Mouse (Mus musculus): ENCODE results near the gene Tet2. TPM values are rescaled to one million over a fixed set of nuclear protein-coding genes. Genes with fewer than 3 reads are reported as not detected.

Gene Tet2
- 1.5 and 4.3 TPM in 2 replicates for polyA plus RNA-seq (2012; rRNA removed)

DNA sequence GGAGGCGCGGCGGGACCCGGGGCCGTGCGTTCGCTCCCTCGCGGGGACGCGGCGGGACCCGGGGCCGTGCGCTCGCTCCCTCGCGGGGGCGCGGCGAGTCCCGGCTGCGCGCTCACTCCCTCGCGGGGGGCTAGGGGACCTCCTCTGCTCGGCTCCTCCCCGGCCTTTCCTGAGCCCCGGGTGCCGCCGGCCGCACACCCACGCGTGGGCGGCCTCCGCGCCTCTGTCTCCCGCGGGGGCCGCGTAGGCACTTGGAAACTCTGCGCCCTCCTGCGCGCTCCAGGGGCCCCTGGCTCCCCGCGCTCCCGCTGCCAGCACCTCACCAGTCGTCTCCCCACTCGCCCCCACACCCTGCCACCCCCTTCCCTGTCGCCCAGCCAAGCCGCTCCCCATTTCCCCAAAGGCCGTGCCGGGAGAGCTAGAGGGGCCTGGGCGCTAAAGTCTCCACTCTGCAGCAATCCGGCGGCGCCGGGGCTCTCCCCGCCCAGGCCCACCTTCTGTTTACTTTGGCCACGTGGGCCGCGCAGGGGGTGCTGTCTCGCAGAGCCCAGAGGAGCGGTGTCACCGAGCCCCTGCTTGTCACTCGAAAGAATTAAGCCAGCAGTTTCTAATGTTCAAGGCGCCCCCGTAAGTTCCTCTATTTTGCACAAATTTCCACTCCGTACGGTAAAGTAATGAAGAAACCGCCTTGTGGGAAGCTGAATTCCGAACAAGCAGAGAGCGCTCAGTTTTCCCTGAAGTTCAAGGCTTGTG lies at the start of gene Tet2:
TSS of gene Tet2 (minus strand) at position 589 of the 753 bp plus-strand sequence.

Other genes starting within 250 kb of the Tet2 start
- 52.9 and 91.6 TPM in 2 replicates for gene Ppa2, start 235.0 kb downstream of the Tet2 start, polyA plus RNA-seq (2012; rRNA removed)